Mouse (Mus musculus) limb, embryonic 11.5 days (tissue): ENCODE data around the gene Tecpr1. TPM values are rescaled to one million over a fixed set of nuclear protein-coding genes. Genes with fewer than 3 reads are reported as not detected.

Experiments used
- ATAC-seq: fragments of 200-750 bp; cut with Nextera tagmentation; 2 replicates; pipeline ENCODE4 v1.8.0; 2017; ENCODE audit warnings: low read depth; ENCODE audit not compliant: insufficient number of reproducible peaks, low FRiP score, low TSS enrichment
- DNase-seq: peaks from one replicate; pipeline ENCODE4 v3.0.0-alpha.2; 2015; ENCODE audit warnings: low spot score
- H3K27ac ChIP-seq: fragments of 300-500 bp; sonication (generic); replicated peaks from 2 replicates; pipeline ENCODE4 v1.5.1; 2014; ENCODE audit warnings: low read depth, mild to moderate bottlenecking, low read length
- H3K27me3 ChIP-seq: fragments of 300-500 bp; sonication (generic); 2 replicates; pipeline ENCODE4 v1.6.1; 2014; ENCODE audit warnings: mild to moderate bottlenecking, low read length, mixed read lengths; ENCODE audit not compliant: control insufficient read depth, insufficient read depth
- H3K36me3 ChIP-seq: fragments of 300-500 bp; sonication (generic); 2 replicates; pipeline ENCODE4 v1.6.1; 2014; ENCODE audit warnings: mild to moderate bottlenecking, low read length, moderate library complexity, mixed read lengths; ENCODE audit not compliant: control insufficient read depth, insufficient read depth
- H3K4me1 ChIP-seq: fragments of 300-500 bp; sonication (generic); 2 replicates; pipeline ENCODE4 v1.6.1; 2014; ENCODE audit warnings: low read length, mixed read lengths; ENCODE audit not compliant: control insufficient read depth, insufficient read depth
- H3K4me2 ChIP-seq: fragments of 300-500 bp; sonication (generic); 2 replicates; pipeline ENCODE4 v1.6.1; 2014; ENCODE audit warnings: low read depth, mild to moderate bottlenecking, moderate library complexity; ENCODE audit not compliant: severe bottlenecking
- H3K4me3 ChIP-seq: fragments of 300-500 bp; sonication (generic); 2 replicates; pipeline ENCODE4 v1.5.1; 2014; ENCODE audit warnings: low read depth, low read length
- H3K9ac ChIP-seq: fragments of 300-500 bp; sonication (generic); 2 replicates; pipeline ENCODE4 v1.6.1; 2014; ENCODE audit warnings: mild to moderate bottlenecking, low read length
- H3K9me3 ChIP-seq: fragments of 300-500 bp; sonication (generic); 2 replicates; pipeline ENCODE4 v1.6.1; 2016; ENCODE audit warnings: low read length; ENCODE audit not compliant: control insufficient read depth
- WGBS: fragments of 180-500 bp; shearing (Covaris S2); extraction: QIAGEN DNeasy Blood & Tissue Kit; methylation state at CpG from one replicate; pipeline ENCODE4 v1.1.7; 2014; 5-methylcytosine and 5-hydroxymethylcytosine counted together
- polyA plus RNA-seq: library from polyadenylated mRNA; unstranded; fragments of >200 nt; fragmentation: Nextera tagmentation; extraction: Ambion mirVana; gene quantifications from 2 replicates; pipeline ENCODE4 v1.2.1, GENCODE M21; 2014

Tecpr1 gene
- polyA plus RNA-seq, 1 experiment from 2014 or later, result 11.3 TPM

- H3K4me2 ChIP-seq, result no peak overlapping the region
- DNase-seq (no peak), ATAC-seq (no peak)
- no peaks in the 10 kb centered on the region for H3K9me3 ChIP-seq
- 75% methylated on average over 12 of the region's 12 CpGs for WGBS
- no peak overlapping the region for H3K9ac ChIP-seq
- H3K4me1 ChIP-seq, result peaks cover 4% of the 10 kb centered on the region
- no peak overlapping the region for H3K4me3 ChIP-seq
- H3K27ac ChIP-seq, result no peak overlapping the region
- H3K36me3 ChIP-seq, result no peaks in the 10 kb centered on the region
- no peaks in the 10 kb centered on the region for H3K27me3 ChIP-seq
Observed at GRCm38 (mm10) chr5:144219306-144219705, 4.1 kb downstream of the Tecpr1 start.

- Histone ChIP-seq H3K27me3 (no peaks in the 10 kb centered on the region), H3K4me3 (no peak overlapping the region), H3K4me1 (peaks cover 4% of the 10 kb centered on the region), H3K9me3 (no peaks in the 10 kb centered on the region), H3K36me3 (no peaks in the 10 kb centered on the region), H3K9ac (no peak overlapping the region), H3K4me2 (no peak overlapping the region), H3K27ac (no peak overlapping the region)
- 84% methylated on average over 7 of the region's 7 CpGs for WGBS
- ATAC-seq, result no peak
- DNase-seq, result no peak
Observed at GRCm38 (mm10) chr5:144218061-144218460, 5.4 kb downstream of the Tecpr1 start.

DNA sequence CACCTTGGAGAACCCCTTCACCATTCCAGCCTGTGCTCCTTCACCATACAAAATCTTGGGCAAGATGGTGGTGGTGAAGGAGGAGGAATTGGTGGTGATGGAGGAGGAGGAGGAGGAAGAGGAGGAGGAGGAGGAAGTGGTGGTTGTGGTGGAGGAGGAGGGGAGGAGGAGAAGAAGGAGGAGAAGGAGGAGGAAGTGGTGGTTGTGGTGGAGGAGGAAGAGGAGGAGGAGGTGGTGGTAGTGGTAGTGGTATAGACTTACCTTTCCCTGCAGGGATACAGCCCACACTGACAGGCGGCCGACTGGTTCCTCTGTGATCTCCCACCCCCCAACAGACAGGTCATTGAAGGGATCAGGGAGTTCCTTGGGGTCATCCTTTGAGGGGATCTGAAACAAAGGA lies 7.4 kb downstream of the Tecpr1 start:
- Histone ChIP-seq H3K36me3 (0 out of 2 replicates have a peak, but pooled peaks cover 2% of the 10 kb centered on the region), H3K4me3 (no peak overlapping the region), H3K27me3 (no peaks in the 10 kb centered on the region), H3K9ac (no peak overlapping the region), H3K4me2 (no peak overlapping the region), H3K4me1 (no peaks in the 10 kb centered on the region), H3K9me3 (no peaks in the 10 kb centered on the region), H3K27ac (no peak overlapping the region)
- DNase-seq, result no peak
- no peak for ATAC-seq
- WGBS, result no CpG with 5 or more reads among the region's 2 CpGs

GRCm38 (mm10) chr5:144214453-144214852 lies 9.0 kb downstream of the Tecpr1 start:
- no peaks in the 10 kb centered on the region for H3K27me3 ChIP-seq
- DNase-seq (peak; percentile 82), ATAC-seq (no peak)
- WGBS, result 30% methylated on average over 7 of the region's 7 CpGs
- no peak overlapping the region for H3K27ac ChIP-seq
- H3K9me3 ChIP-seq, result no peaks in the 10 kb centered on the region
- H3K9ac ChIP-seq, result no peak overlapping the region
- 0 out of 2 replicates have a peak, but pooled peaks cover 2% of the 10 kb centered on the region for H3K36me3 ChIP-seq
- H3K4me1 ChIP-seq, result no peaks in the 10 kb centered on the region
- no peak overlapping the region for H3K4me2 ChIP-seq
- H3K4me3 ChIP-seq, result no peak overlapping the region

DNA sequence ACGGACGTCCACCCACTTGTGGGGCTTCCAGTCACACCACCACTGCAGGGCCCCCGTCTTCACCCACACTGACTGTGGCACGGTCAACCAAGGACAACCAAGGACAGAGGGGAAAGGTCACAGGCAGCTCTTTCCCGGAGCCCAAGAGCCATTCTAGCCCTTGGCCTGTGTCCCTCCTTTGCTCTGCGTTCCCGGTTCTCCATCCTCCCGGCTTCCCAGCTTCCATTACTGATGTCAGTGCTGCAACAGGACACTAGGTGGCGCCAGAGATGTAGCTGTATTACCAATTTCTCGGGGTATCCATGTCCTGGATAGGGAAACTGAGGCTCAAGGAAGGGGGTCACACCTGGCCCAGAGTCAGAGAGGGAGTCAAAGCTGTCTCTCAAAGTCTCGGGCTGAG lies 15.9 kb downstream of the Tecpr1 start:
- H3K4me3 ChIP-seq, result no peak overlapping the region
- H3K4me1 ChIP-seq, result no peaks in the 10 kb centered on the region
- ATAC-seq, result no peak
- H3K27ac ChIP-seq, result no peak overlapping the region
- H3K9me3 ChIP-seq, result no peaks in the 10 kb centered on the region
- no peaks in the 10 kb centered on the region for H3K27me3 ChIP-seq
- peaks cover 7% of the 10 kb centered on the region; the same call in 1 of the 2 replicates for H3K36me3 ChIP-seq
- H3K4me2 ChIP-seq, result no peak overlapping the region
- 50% methylated on average over 11 of the region's 11 CpGs for WGBS
- no peak overlapping the region for H3K9ac ChIP-seq
- peak; percentile 66 for DNase-seq

DNA sequence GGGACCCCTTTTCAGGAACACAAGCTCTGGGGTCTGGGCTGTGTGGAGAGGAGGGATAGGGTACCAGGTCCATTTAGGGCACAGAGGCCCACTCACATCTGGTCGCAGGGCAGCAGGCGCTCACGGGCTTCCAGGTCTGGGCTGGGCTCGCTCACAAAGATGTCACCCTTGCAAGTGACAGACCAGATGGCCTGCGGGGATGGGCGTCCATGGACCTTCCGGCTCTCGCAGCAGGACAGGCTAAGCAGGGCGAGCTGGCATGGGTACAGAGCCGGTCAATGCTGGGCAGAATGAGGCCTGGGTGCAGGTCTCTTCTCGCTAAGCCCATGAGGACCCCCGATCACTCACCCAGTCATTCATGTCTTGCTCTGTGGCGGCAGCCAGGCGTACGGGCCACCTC lies 17.3 kb downstream of the Tecpr1 start:
- Histone ChIP-seq H3K36me3 (peaks cover 7% of the 10 kb centered on the region; the same call in 1 of the 2 replicates), H3K9me3 (no peaks in the 10 kb centered on the region), H3K4me1 (no peaks in the 10 kb centered on the region), H3K27ac (no peak overlapping the region), H3K9ac (no peak overlapping the region), H3K4me2 (no peak overlapping the region), H3K27me3 (no peaks in the 10 kb centered on the region), H3K4me3 (no peak overlapping the region)
- WGBS, result 90% methylated on average over 15 of the region's 15 CpGs
- ATAC-seq, result no peak
- DNase-seq, result no peak

GRCm38 (mm10) chr5:144204911-144205310 lies 18.5 kb downstream of the Tecpr1 start:
- H3K4me1 ChIP-seq, result no peaks in the 10 kb centered on the region
- ATAC-seq (no peak), DNase-seq (no peak)
- H3K9ac ChIP-seq, result no peak overlapping the region
- no peak overlapping the region for H3K4me2 ChIP-seq
- H3K9me3 ChIP-seq, result no peaks in the 10 kb centered on the region
- WGBS, result 83% methylated on average over 10 of the region's 10 CpGs
- H3K27ac ChIP-seq, result no peak overlapping the region
- H3K36me3 ChIP-seq, result peaks cover 7% of the 10 kb centered on the region; the same call in 1 of the 2 replicates
- no peaks in the 10 kb centered on the region for H3K27me3 ChIP-seq
- no peak overlapping the region for H3K4me3 ChIP-seq

DNA sequence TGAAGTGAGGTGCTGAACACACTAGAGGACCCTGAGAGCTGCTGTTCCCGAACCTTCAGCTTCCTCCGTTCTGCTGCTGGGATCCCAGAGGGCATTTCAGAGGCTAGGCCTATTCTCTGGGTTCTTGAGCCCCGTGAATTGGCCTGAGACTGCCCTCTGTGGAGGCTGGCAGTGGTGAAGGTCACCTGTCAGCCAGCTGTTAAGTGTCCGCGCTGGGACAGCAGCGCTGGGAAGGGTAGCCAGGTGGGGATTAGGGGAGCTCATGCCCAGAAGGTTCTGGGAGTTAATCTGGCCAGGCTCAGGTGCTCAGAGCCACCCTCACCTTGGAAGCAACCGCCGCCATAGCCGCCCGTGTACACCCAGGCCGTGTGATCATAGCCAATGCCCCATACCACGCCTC lies 19.1 kb downstream of the Tecpr1 start:
- 91% methylated on average over 12 of the region's 12 CpGs for WGBS
- DNase-seq (no peak), ATAC-seq (no peak)
- H3K36me3 ChIP-seq, result peaks cover 7% of the 10 kb centered on the region; the same call in 1 of the 2 replicates
- no peaks in the 10 kb centered on the region for H3K27me3 ChIP-seq
- no peaks in the 10 kb centered on the region for H3K4me1 ChIP-seq
- no peak overlapping the region for H3K27ac ChIP-seq
- H3K4me3 ChIP-seq, result no peak overlapping the region
- no peaks in the 10 kb centered on the region for H3K9me3 ChIP-seq
- H3K4me2 ChIP-seq, result no peak overlapping the region
- no peak overlapping the region for H3K9ac ChIP-seq

- Histone ChIP-seq H3K4me1 (no peaks in the 10 kb centered on the region), H3K9ac (no peak overlapping the region), H3K27me3 (no peaks in the 10 kb centered on the region), H3K27ac (no peak overlapping the region), H3K36me3 (peaks cover 7% of the 10 kb centered on the region; the same call in 1 of the 2 replicates), H3K4me2 (no peak overlapping the region), H3K4me3 (no peak overlapping the region), H3K9me3 (no peaks in the 10 kb centered on the region)
- 91% methylated on average over 10 of the region's 10 CpGs for WGBS
- ATAC-seq, result no peak
- DNase-seq, result no peak
Observed at GRCm38 (mm10) chr5:144203398-144203959, 19.9 kb downstream of the Tecpr1 start.
